Mouse (Mus musculus): ENCODE results near the gene Otop2. TPM values are rescaled to one million over a fixed set of nuclear protein-coding genes. Genes with fewer than 3 reads are reported as not detected.

Otop2 gene
- polyA plus RNA-seq, 1 experiment from 2014 or later: not detected

- H3K9me3 ChIP-seq: no peaks in the 10 kb centered on the region
- H3K4me2 ChIP-seq (replicated peaks): peak overlapping the region; percentile 59
- peaks cover 18% of the 10 kb centered on the region for H3K4me1 ChIP-seq (replicated peaks)
- no peak overlapping the region for H3K27ac ChIP-seq
- no peak for ATAC-seq
- H3K4me3 ChIP-seq (replicated peaks): no peak overlapping the region
- H3K36me3 ChIP-seq: no peaks in the 10 kb centered on the region
- 68% methylated on average over 6 of the region's 6 CpGs for WGBS
- H3K9ac ChIP-seq: no peak overlapping the region
- H3K27me3 ChIP-seq (replicated peaks): no peaks in the 10 kb centered on the region
Observed at GRCm38 (mm10) chr11:115278176-115278575, 28.8 kb upstream of the Otop2 start.

GRCm38 (mm10) chr11:115279726-115280125 lies 27.2 kb upstream of the Otop2 start:
- Histone ChIP-seq H3K27me3 (replicated peaks) (no peaks in the 10 kb centered on the region), H3K27ac (no peak overlapping the region), H3K9me3 (no peaks in the 10 kb centered on the region), H3K36me3 (no peaks in the 10 kb centered on the region), H3K4me2 (replicated peaks) (no peak overlapping the region), H3K9ac (no peak overlapping the region), H3K4me3 (replicated peaks) (no peak overlapping the region), H3K4me1 (replicated peaks) (peaks cover 17% of the 10 kb centered on the region)
- 62% methylated on average over 1 of the region's 1 CpGs for WGBS
- ATAC-seq: no peak

GRCm38 (mm10) chr11:115282295-115282694 lies 24.7 kb upstream of the Otop2 start:
- H3K36me3 ChIP-seq: no peaks in the 10 kb centered on the region
- no peak for ATAC-seq
- no peak overlapping the region for H3K27ac ChIP-seq

GRCm38 (mm10) chr11:115282723-115283485 lies 24.1 kb upstream of the Otop2 start:
- no peak overlapping the region for H3K9ac ChIP-seq
- WGBS: 79% methylated on average over 8 of the region's 8 CpGs
- 0 out of 2 replicates have a peak overlapping the region, but pooled peaks have one; percentile 13 for H3K27ac ChIP-seq
- H3K4me3 ChIP-seq (replicated peaks): no peak overlapping the region
- H3K4me1 ChIP-seq (replicated peaks): no peaks in the 10 kb centered on the region
- no peak overlapping the region for H3K4me2 ChIP-seq (replicated peaks)
- no peaks in the 10 kb centered on the region for H3K27me3 ChIP-seq (replicated peaks)
- no peak; the same call in 1 of the 2 replicates for ATAC-seq
- H3K9me3 ChIP-seq: no peaks in the 10 kb centered on the region
- H3K36me3 ChIP-seq: no peaks in the 10 kb centered on the region

More at GRCm38 (mm10) chr11:115282295-115282694, 24.7 kb upstream of the Otop2 start:
- H3K9ac ChIP-seq: no peak overlapping the region
- WGBS: 71% methylated on average over 8 of the region's 8 CpGs
- H3K27me3 ChIP-seq (replicated peaks): no peaks in the 10 kb centered on the region
- H3K4me3 ChIP-seq (replicated peaks): no peak overlapping the region
- no peak overlapping the region for H3K4me2 ChIP-seq (replicated peaks)
- 0 out of 2 replicates have a peak, but pooled peaks cover 3% of the 10 kb centered on the region for H3K4me1 ChIP-seq (replicated peaks)
- H3K9me3 ChIP-seq: no peaks in the 10 kb centered on the region

GRCm38 (mm10) chr11:115283486-115283765 lies 23.5 kb upstream of the Otop2 start:
- Histone ChIP-seq H3K36me3 (no peaks in the 10 kb centered on the region), H3K9ac (no peak overlapping the region), H3K9me3 (no peaks in the 10 kb centered on the region), H3K4me1 (replicated peaks) (no peaks in the 10 kb centered on the region), H3K27me3 (replicated peaks) (no peaks in the 10 kb centered on the region), H3K4me3 (replicated peaks) (no peak overlapping the region), H3K4me2 (replicated peaks) (no peak overlapping the region), H3K27ac (no peak overlapping the region)
- 73% methylated on average over 9 of the region's 9 CpGs for WGBS
- ATAC-seq: no peak

- no peak overlapping the region for H3K4me3 ChIP-seq (replicated peaks)
- H3K27me3 ChIP-seq (replicated peaks): no peaks in the 10 kb centered on the region
- WGBS: 90% methylated on average over 12 of the region's 12 CpGs
- no peak overlapping the region for H3K27ac ChIP-seq
- no peaks in the 10 kb centered on the region for H3K36me3 ChIP-seq
- H3K4me2 ChIP-seq (replicated peaks): no peak overlapping the region
- no peaks in the 10 kb centered on the region for H3K9me3 ChIP-seq
- H3K9ac ChIP-seq: no peak overlapping the region
- H3K4me1 ChIP-seq (replicated peaks): no peaks in the 10 kb centered on the region
- no peak for ATAC-seq
Observed at GRCm38 (mm10) chr11:115283891-115284620, 22.9 kb upstream of the Otop2 start.

- H3K9me3 ChIP-seq: no peaks in the 10 kb centered on the region
- no peaks in the 10 kb centered on the region for H3K36me3 ChIP-seq
- H3K4me3 ChIP-seq (replicated peaks): no peak overlapping the region
- no peaks in the 10 kb centered on the region for H3K27me3 ChIP-seq (replicated peaks)
- WGBS: 53% methylated on average over 4 of the region's 4 CpGs
- no peak for ATAC-seq
- peaks cover 8% of the 10 kb centered on the region for H3K4me1 ChIP-seq (replicated peaks)
- no peak overlapping the region for H3K9ac ChIP-seq
- H3K4me2 ChIP-seq (replicated peaks): no peak overlapping the region
- no peak overlapping the region for H3K27ac ChIP-seq
Observed at GRCm38 (mm10) chr11:115285282-115285681, 21.7 kb upstream of the Otop2 start.

- H3K9me3 ChIP-seq: no peaks in the 10 kb centered on the region
- no peak for ATAC-seq
- H3K4me1 ChIP-seq (replicated peaks): peaks cover 18% of the 10 kb centered on the region
- no peak overlapping the region for H3K27ac ChIP-seq
- no peak overlapping the region for H3K4me2 ChIP-seq (replicated peaks)
- 76% methylated on average over 19 of the region's 19 CpGs for WGBS
- H3K9ac ChIP-seq: no peak overlapping the region
- no peak overlapping the region for H3K4me3 ChIP-seq (replicated peaks)
- H3K36me3 ChIP-seq: no peaks in the 10 kb centered on the region
- H3K27me3 ChIP-seq (replicated peaks): no peaks in the 10 kb centered on the region
Observed at GRCm38 (mm10) chr11:115286201-115286993, 20.6 kb upstream of the Otop2 start.

- Histone ChIP-seq H3K27ac (no peak overlapping the region), H3K27me3 (replicated peaks) (no peaks in the 10 kb centered on the region), H3K36me3 (no peaks in the 10 kb centered on the region), H3K4me3 (replicated peaks) (no peak overlapping the region), H3K9me3 (no peaks in the 10 kb centered on the region), H3K4me1 (replicated peaks) (peaks cover 22% of the 10 kb centered on the region), H3K4me2 (replicated peaks) (no peak overlapping the region), H3K9ac (no peak overlapping the region)
- 0 out of 2 replicates have a peak, but pooled peaks have one; percentile 32 for ATAC-seq
- 91% methylated on average over 5 of the region's 5 CpGs for WGBS
Observed at GRCm38 (mm10) chr11:115287386-115287785, 19.6 kb upstream of the Otop2 start.

GRCm38 (mm10) chr11:115288305-115288704 lies 18.7 kb upstream of the Otop2 start:
- H3K27me3 ChIP-seq (replicated peaks): no peaks in the 10 kb centered on the region
- ATAC-seq: no peak
- WGBS: 85% methylated on average over 2 of the region's 2 CpGs
- no peak overlapping the region for H3K27ac ChIP-seq
- H3K36me3 ChIP-seq: no peaks in the 10 kb centered on the region
- no peak overlapping the region for H3K9ac ChIP-seq
- no peak overlapping the region for H3K4me3 ChIP-seq (replicated peaks)
- peaks cover 26% of the 10 kb centered on the region for H3K4me1 ChIP-seq (replicated peaks)
- no peaks in the 10 kb centered on the region for H3K9me3 ChIP-seq
- H3K4me2 ChIP-seq (replicated peaks): no peak overlapping the region

- Histone ChIP-seq H3K9me3 (no peaks in the 10 kb centered on the region), H3K4me3 (replicated peaks) (no peak overlapping the region), H3K36me3 (no peaks in the 10 kb centered on the region), H3K9ac (no peak overlapping the region), H3K27ac (no peak overlapping the region), H3K4me2 (replicated peaks) (no peak overlapping the region), H3K4me1 (replicated peaks) (peaks cover 26% of the 10 kb centered on the region), H3K27me3 (replicated peaks) (no peaks in the 10 kb centered on the region)
- 59% methylated on average over 8 of the region's 8 CpGs for WGBS
- no peak for ATAC-seq
Observed at GRCm38 (mm10) chr11:115289885-115290284, 17.1 kb upstream of the Otop2 start.

GRCm38 (mm10) chr11:115290314-115290713 lies 16.6 kb upstream of the Otop2 start:
- WGBS: 87% methylated on average over 1 of the region's 1 CpGs

More at GRCm38 (mm10) chr11:115290314-115290713, 16.6 kb upstream of the Otop2 start:
- no peaks in the 10 kb centered on the region for H3K36me3 ChIP-seq
- 0 out of 2 replicates have a peak overlapping the region, but pooled peaks have one; percentile 27 for H3K27ac ChIP-seq
- H3K9me3 ChIP-seq: no peaks in the 10 kb centered on the region
- H3K4me3 ChIP-seq (replicated peaks): no peak overlapping the region
- ATAC-seq: no peak
- H3K27me3 ChIP-seq (replicated peaks): no peaks in the 10 kb centered on the region
- peaks cover 26% of the 10 kb centered on the region for H3K4me1 ChIP-seq (replicated peaks)
- no peak overlapping the region for H3K9ac ChIP-seq
- H3K4me2 ChIP-seq (replicated peaks): no peak overlapping the region

Measured in intestine, embryonic 15.5 days (tissue).